Mouse (Mus musculus) liver, embryonic 12.5 days (tissue): ENCODE results near the gene Efcab6. TPM values are rescaled to one million over a fixed set of nuclear protein-coding genes. Genes with fewer than 3 reads are reported as not detected.

ENCODE experiments used
- ATAC-seq: fragments of 200-750 bp; cut with Nextera tagmentation; 2 replicates; pipeline ENCODE4 v1.8.0; 2017; ENCODE audit warnings: moderate number of reproducible peaks, mild to moderate bottlenecking, moderate library complexity
- H3K27ac ChIP-seq: fragments of 300-500 bp; sonication (generic); 2 replicates; pipeline ENCODE4 v1.5.1; 2016; ENCODE audit warnings: mild to moderate bottlenecking
- H3K27me3 ChIP-seq: fragments of 300-500 bp; sonication (generic); replicated peaks from 2 replicates; pipeline ENCODE4 v1.6.1; 2016; ENCODE audit warnings: mild to moderate bottlenecking, moderate library complexity
- H3K36me3 ChIP-seq: fragments of 300-500 bp; sonication (generic); 2 replicates; pipeline ENCODE4 v1.6.1; 2016; ENCODE audit warnings: mild to moderate bottlenecking, moderate library complexity
- H3K4me1 ChIP-seq: fragments of 300-500 bp; sonication (generic); 2 replicates; pipeline ENCODE4 v1.6.1; 2016
- H3K4me2 ChIP-seq: fragments of 300-500 bp; sonication (generic); 2 replicates; pipeline ENCODE4 v1.6.1; 2016; ENCODE audit warnings: mild to moderate bottlenecking, moderate library complexity
- H3K4me3 ChIP-seq: fragments of 300-500 bp; sonication (generic); 2 replicates; pipeline ENCODE4 v1.5.1; 2016; ENCODE audit warnings: mild to moderate bottlenecking, moderate library complexity
- H3K9ac ChIP-seq: fragments of 300-500 bp; sonication (generic); 2 replicates; pipeline ENCODE4 v1.6.1; 2016; ENCODE audit warnings: mild to moderate bottlenecking, moderate library complexity
- H3K9me3 ChIP-seq: fragments of 300-500 bp; sonication (generic); replicated peaks from 2 replicates; pipeline ENCODE4 v1.6.1; 2016; ENCODE audit warnings: mild to moderate bottlenecking, moderate library complexity
- WGBS: fragments of 180-500 bp; shearing (Covaris S2); methylation state at CpG from one replicate; pipeline ENCODE4 v1.1.7; 2016; ENCODE audit not compliant: insufficient replicate concordance; 5-methylcytosine and 5-hydroxymethylcytosine counted together
- polyA plus RNA-seq: library from polyadenylated mRNA; unstranded; fragments of >200 nt; fragmentation: Nextera tagmentation; extraction: Ambion mirVana; gene quantifications from 2 replicates; pipeline ENCODE4 v1.2.1, GENCODE M21; 2016

The Efcab6 gene
- polyA plus RNA-seq, 1 experiment from 2014 or later = not detected

GRCm38 (mm10) chr15:83998115-83998514 is 67.1 kb downstream of the Efcab6 start:
- H3K9ac ChIP-seq = no peak overlapping the region
- H3K36me3 ChIP-seq = no peaks in the 10 kb centered on the region
- no peak overlapping the region for H3K27ac ChIP-seq
- H3K9me3 ChIP-seq = no peaks in the 10 kb centered on the region
- no peaks in the 10 kb centered on the region for H3K4me1 ChIP-seq
- WGBS = 28% methylated on average over 19 of the region's 19 CpGs
- ATAC-seq = no peak
- peaks cover 7% of the 10 kb centered on the region; the same call in 1 of the 2 replicates for H3K27me3 ChIP-seq
- no peak overlapping the region for H3K4me2 ChIP-seq
- no peak overlapping the region for H3K4me3 ChIP-seq

GRCm38 (mm10) chr15:83997550-83997949 is 67.6 kb downstream of the Efcab6 start:
- H3K4me1 ChIP-seq = no peaks in the 10 kb centered on the region

GRCm38 (mm10) chr15:83996864-83997263 is 68.3 kb downstream of the Efcab6 start:
- no peak overlapping the region for H3K4me2 ChIP-seq
- no peaks in the 10 kb centered on the region for H3K36me3 ChIP-seq
- no peak overlapping the region for H3K27ac ChIP-seq
- no peak for ATAC-seq
- WGBS = 65% methylated on average over 7 of the region's 7 CpGs
- no peak overlapping the region for H3K4me3 ChIP-seq
- H3K4me1 ChIP-seq = no peaks in the 10 kb centered on the region
- peaks cover 7% of the 10 kb centered on the region; the same call in 1 of the 2 replicates for H3K27me3 ChIP-seq
- no peaks in the 10 kb centered on the region for H3K9me3 ChIP-seq
- H3K9ac ChIP-seq = no peak overlapping the region

More at GRCm38 (mm10) chr15:83997550-83997949, 67.6 kb downstream of the Efcab6 start:
- WGBS = 36% methylated on average over 4 of the region's 4 CpGs
- H3K27ac ChIP-seq = no peak overlapping the region
- H3K36me3 ChIP-seq = no peaks in the 10 kb centered on the region
- H3K4me3 ChIP-seq = no peak overlapping the region
- no peak overlapping the region for H3K4me2 ChIP-seq
- H3K9me3 ChIP-seq = no peaks in the 10 kb centered on the region
- no peak for ATAC-seq
- H3K27me3 ChIP-seq = peaks cover 7% of the 10 kb centered on the region; the same call in 1 of the 2 replicates
- H3K9ac ChIP-seq = no peak overlapping the region

- H3K4me3 ChIP-seq = no peak overlapping the region
- 51% methylated on average over 15 of the region's 15 CpGs for WGBS
- no peaks in the 10 kb centered on the region for H3K4me1 ChIP-seq
- H3K9ac ChIP-seq = no peak overlapping the region
- H3K27ac ChIP-seq = no peak overlapping the region
- H3K36me3 ChIP-seq = no peaks in the 10 kb centered on the region
- no peak overlapping the region for H3K4me2 ChIP-seq
- ATAC-seq = no peak
- H3K27me3 ChIP-seq = 0 out of 2 replicates have a peak, but pooled peaks cover 2% of the 10 kb centered on the region
- H3K9me3 ChIP-seq = no peaks in the 10 kb centered on the region
These were observed 73.0 kb downstream of the Efcab6 start for GRCm38 (mm10) chr15:83992191-83992590.

- WGBS = 11% methylated on average over 3 of the region's 3 CpGs
- Histone ChIP-seq H3K9me3 (no peaks in the 10 kb centered on the region), H3K27me3 (no peaks in the 10 kb centered on the region), H3K9ac (no peak overlapping the region), H3K4me2 (no peak overlapping the region), H3K4me1 (no peaks in the 10 kb centered on the region), H3K27ac (no peak overlapping the region), H3K4me3 (no peak overlapping the region), H3K36me3 (no peaks in the 10 kb centered on the region)
- no peak for ATAC-seq
These were observed 73.7 kb downstream of the Efcab6 start for GRCm38 (mm10) chr15:83991461-83991860.

GRCm38 (mm10) chr15:83989241-83989640 is 75.9 kb downstream of the Efcab6 start:
- Histone ChIP-seq H3K4me2 (no peak overlapping the region), H3K9ac (no peak overlapping the region), H3K4me3 (no peak overlapping the region), H3K4me1 (no peaks in the 10 kb centered on the region), H3K36me3 (no peaks in the 10 kb centered on the region), H3K27me3 (no peaks in the 10 kb centered on the region), H3K9me3 (no peaks in the 10 kb centered on the region), H3K27ac (no peak overlapping the region)
- 76% methylated on average over 5 of the region's 5 CpGs for WGBS
- no peak for ATAC-seq

GRCm38 (mm10) chr15:83988087-83988486 is 77.1 kb downstream of the Efcab6 start:
- ATAC-seq = no peak
- Histone ChIP-seq H3K27me3 (no peaks in the 10 kb centered on the region), H3K4me3 (no peak overlapping the region), H3K36me3 (no peaks in the 10 kb centered on the region), H3K27ac (no peak overlapping the region), H3K9me3 (no peaks in the 10 kb centered on the region), H3K4me1 (no peaks in the 10 kb centered on the region), H3K9ac (no peak overlapping the region), H3K4me2 (no peak overlapping the region)
- 34% methylated on average over 7 of the region's 7 CpGs for WGBS

GRCm38 (mm10) chr15:83982186-83982936 is 82.8 kb downstream of the Efcab6 start:
- ATAC-seq = no peak
- H3K4me2 ChIP-seq = no peak overlapping the region
- 53% methylated on average over 14 of the region's 14 CpGs for whole genome bisulfite sequencing
- no peak overlapping the region for H3K9ac ChIP-seq
- H3K27ac ChIP-seq = no peak overlapping the region
- no peaks in the 10 kb centered on the region for H3K27me3 ChIP-seq
- H3K4me1 ChIP-seq = no peaks in the 10 kb centered on the region
- no peak overlapping the region for H3K4me3 ChIP-seq
- H3K36me3 ChIP-seq = no peaks in the 10 kb centered on the region
- H3K9me3 ChIP-seq = no peaks in the 10 kb centered on the region

GRCm38 (mm10) chr15:83978865-83979264 is 86.3 kb downstream of the Efcab6 start:
- no peaks in the 10 kb centered on the region for H3K27me3 ChIP-seq
- no peak overlapping the region for H3K4me3 ChIP-seq
- WGBS = 37% methylated on average over 6 of the region's 6 CpGs
- H3K36me3 ChIP-seq = no peaks in the 10 kb centered on the region
- ATAC-seq = no peak
- no peak overlapping the region for H3K27ac ChIP-seq
- no peaks in the 10 kb centered on the region for H3K4me1 ChIP-seq
- H3K9ac ChIP-seq = no peak overlapping the region
- no peak overlapping the region for H3K4me2 ChIP-seq
- no peaks in the 10 kb centered on the region for H3K9me3 ChIP-seq

GRCm38 (mm10) chr15:83977108-83977507 is 88.1 kb downstream of the Efcab6 start:
- 18% methylated on average over 5 of the region's 5 CpGs for WGBS
- Histone ChIP-seq H3K36me3 (no peaks in the 10 kb centered on the region), H3K9me3 (no peaks in the 10 kb centered on the region), H3K27me3 (no peaks in the 10 kb centered on the region), H3K4me2 (no peak overlapping the region), H3K9ac (no peak overlapping the region), H3K4me3 (no peak overlapping the region), H3K4me1 (no peaks in the 10 kb centered on the region), H3K27ac (no peak overlapping the region)
- no peak for ATAC-seq

- no peak overlapping the region for H3K9ac ChIP-seq
- no peaks in the 10 kb centered on the region for H3K36me3 ChIP-seq
- no peak overlapping the region for H3K4me2 ChIP-seq
- no peak overlapping the region for H3K27ac ChIP-seq
- no peaks in the 10 kb centered on the region for H3K4me1 ChIP-seq
- no peaks in the 10 kb centered on the region for H3K27me3 ChIP-seq
- WGBS = 60% methylated on average over 9 of the region's 9 CpGs
- H3K4me3 ChIP-seq = no peak overlapping the region
- ATAC-seq = no peak
- H3K9me3 ChIP-seq = no peaks in the 10 kb centered on the region
These were observed 93.0 kb downstream of the Efcab6 start for GRCm38 (mm10) chr15:83972206-83972605.

GRCm38 (mm10) chr15:83967802-83968201 is 97.4 kb downstream of the Efcab6 start:
- no peak for ATAC-seq
- no peaks in the 10 kb centered on the region for H3K27me3 ChIP-seq
- no peak overlapping the region for H3K9ac ChIP-seq
- H3K4me3 ChIP-seq = no peak overlapping the region
- H3K4me1 ChIP-seq = no peaks in the 10 kb centered on the region
- H3K9me3 ChIP-seq = no peaks in the 10 kb centered on the region
- 76% methylated on average over 12 of the region's 12 CpGs for WGBS
- no peaks in the 10 kb centered on the region for H3K36me3 ChIP-seq
- no peak overlapping the region for H3K4me2 ChIP-seq
- H3K27ac ChIP-seq = no peak overlapping the region

GRCm38 (mm10) chr15:83965126-83965525 is 100.1 kb downstream of the Efcab6 start:
- no peak for ATAC-seq
- Histone ChIP-seq H3K4me3 (no peak overlapping the region), H3K4me1 (no peaks in the 10 kb centered on the region), H3K4me2 (no peak overlapping the region), H3K9ac (no peak overlapping the region), H3K36me3 (no peaks in the 10 kb centered on the region), H3K9me3 (no peaks in the 10 kb centered on the region), H3K27me3 (no peaks in the 10 kb centered on the region), H3K27ac (no peak overlapping the region)
- WGBS = 68% methylated on average over 8 of the region's 8 CpGs
